Mouse (Mus musculus) ovary, adult 10 weeks (tissue): ENCODE results near the gene Zkscan3. TPM values are rescaled to one million over a fixed set of nuclear protein-coding genes. Genes with fewer than 3 reads are reported as not detected.

ENCODE experiments used
- polyA plus RNA-seq: library from polyadenylated mRNA; stranded (reverse); fragments of 350-450 nt; fragmentation: Illumina TruSeq; extraction: RNeasy Lipid Tissue Mini Kit (QIAGEN cat#74804); gene quantifications from one replicate; pipeline ENCODE4 v1.2.3, GENCODE M21; 2014

Gene Zkscan3
- polyA plus RNA-seq: 56.8 TPM

DNA sequence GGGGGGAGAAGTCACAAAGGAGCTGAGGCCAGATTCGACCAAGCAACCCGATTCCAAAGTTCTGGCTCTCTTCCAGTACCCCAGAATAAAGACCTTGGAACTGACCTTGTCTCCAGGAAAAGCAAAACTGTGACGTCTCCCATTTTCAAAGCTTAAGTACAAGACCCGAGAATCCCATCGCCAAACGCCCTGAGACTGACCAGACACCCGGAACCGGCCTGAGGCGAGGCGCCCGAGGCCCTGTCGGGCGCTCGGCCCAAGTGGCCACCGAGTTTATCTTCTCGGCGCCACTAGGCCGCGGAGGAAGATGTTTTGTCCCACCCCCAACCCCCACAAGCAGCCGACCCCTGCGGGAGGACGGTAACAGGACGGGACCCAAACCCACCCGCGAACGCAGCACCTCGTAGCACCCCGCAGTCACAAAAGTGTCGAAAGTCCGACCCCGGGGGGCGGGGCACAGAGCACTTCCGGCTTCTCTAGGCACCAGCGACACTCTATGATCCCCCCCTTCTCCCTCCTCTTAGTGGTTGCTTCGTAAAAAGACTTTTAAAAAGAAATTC, at the start of gene Zkscan3:
Zkscan3 (minus strand) TSS at position 469 of the 560 bp plus-strand sequence.

GRCm38 (mm10) chr13:21440503-21441206, 38.1 kb upstream of the Zkscan3 start, which contains the start of gene Pgbd1:
TSS of gene Pgbd1 (minus strand) at chr13:21441058.

DNA sequence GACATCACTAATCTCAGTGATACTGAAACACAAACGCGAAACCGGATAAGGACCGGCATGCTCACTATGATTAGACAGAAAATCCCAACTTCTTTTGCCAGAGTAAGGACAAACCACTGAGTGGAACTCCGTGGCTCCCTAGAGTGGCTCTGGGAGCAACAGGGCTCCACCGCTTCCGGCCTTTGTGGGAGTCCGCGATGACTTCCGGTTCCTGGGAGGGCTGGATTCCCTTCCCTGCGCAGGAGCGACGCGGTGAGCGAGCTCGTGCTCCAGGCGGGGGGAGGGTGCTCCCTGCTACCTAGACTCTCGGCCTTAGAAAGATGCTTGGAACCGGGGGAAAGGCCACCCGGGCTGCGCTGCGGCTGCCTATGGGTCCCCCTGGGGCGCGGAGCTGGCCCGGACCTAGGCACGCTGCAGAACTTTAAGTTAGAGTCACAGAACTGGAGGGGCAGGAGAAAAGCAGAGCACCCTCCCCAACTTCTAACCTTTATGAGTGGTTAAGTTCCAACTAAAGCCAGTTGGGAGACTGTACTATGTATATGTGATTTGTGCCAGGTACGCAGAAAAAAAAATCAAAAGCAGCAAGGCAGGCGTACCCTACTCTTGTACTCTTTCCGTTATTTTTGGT, 39.8 kb downstream of the Zkscan3 start, which contains the start of gene Zscan12:
Zscan12 (plus strand) TSS at position 200 of the 628 bp plus-strand sequence.

DNA sequence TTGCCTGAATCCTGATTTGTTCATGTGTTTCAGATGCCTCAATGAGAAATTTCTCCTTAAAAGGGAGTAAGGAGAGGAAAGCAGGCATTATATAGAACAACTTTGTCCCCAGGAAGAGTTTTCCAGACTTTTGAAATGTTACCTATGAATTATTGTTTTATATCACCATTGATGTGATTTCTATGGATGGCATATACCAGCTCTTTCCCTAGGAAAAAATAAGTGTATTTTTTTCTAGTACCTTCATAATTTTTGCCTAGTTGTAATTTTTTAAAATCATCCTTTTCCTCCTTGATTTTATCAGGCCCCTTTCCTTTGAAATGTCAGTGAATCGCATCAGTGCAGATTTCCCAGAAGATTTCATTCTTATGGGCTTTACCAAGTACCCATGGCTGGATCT, 55.9 kb downstream of the Zkscan3 start, which contains the start of gene Olfr1367:
Olfr1367 (plus strand) TSS at position 301 of the 400 bp plus-strand sequence.

Other genes with a start within 250 kb of the Zkscan3 start
- gene Trim27, start 223.3 kb downstream of the Zkscan3 start, polyA plus RNA-seq: 55.2 TPM
- 1.5 TPM for gene Gpx5, start 110.0 kb downstream of the Zkscan3 start, polyA plus RNA-seq
- gene Gpx6, start 90.6 kb downstream of the Zkscan3 start, polyA plus RNA-seq: 0.46 TPM
- gene Olfr1367, start 55.8 kb downstream of the Zkscan3 start, polyA plus RNA-seq: not detected
- 24.7 TPM for gene Zscan12, start 39.9 kb downstream of the Zkscan3 start, polyA plus RNA-seq
- gene Pgbd1, start 38.3 kb upstream of the Zkscan3 start, polyA plus RNA-seq: 4.1 TPM
- 76.0 TPM for gene Zscan26, start 51.0 kb upstream of the Zkscan3 start, polyA plus RNA-seq
- 3.9 TPM for gene Nkapl, start 65.8 kb upstream of the Zkscan3 start, polyA plus RNA-seq
- gene Zkscan4, start 76.2 kb upstream of the Zkscan3 start, polyA plus RNA-seq: 3.7 TPM
- not detected for gene Gm10065, start 76.7 kb upstream of the Zkscan3 start, polyA plus RNA-seq
- gene AK157302, start 92.5 kb upstream of the Zkscan3 start, polyA plus RNA-seq: 4.8 TPM
- gene Gm11273, start 98.7 kb upstream of the Zkscan3 start, polyA plus RNA-seq: not detected
- gene Zkscan8, start 128.4 kb upstream of the Zkscan3 start, polyA plus RNA-seq: 69.8 TPM
- not detected for gene Olfr1366, start 140.1 kb upstream of the Zkscan3 start, polyA plus RNA-seq
- not detected for gene Olfr1535, start 157.1 kb upstream of the Zkscan3 start, polyA plus RNA-seq
- gene Olfr1364, start 179.0 kb upstream of the Zkscan3 start, polyA plus RNA-seq: not detected
- not detected for gene Olfr1362, start 211.3 kb upstream of the Zkscan3 start, polyA plus RNA-seq
- gene Olfr11, start 239.8 kb upstream of the Zkscan3 start, polyA plus RNA-seq: not detected